31 mouse cellular contexts compared by ENCODE assay signal in genomic region chr3:108744060-108744459, GRCm38 (mm10). TPM values are rescaled to one million over a fixed set of nuclear protein-coding genes. Genes with fewer than 3 reads are reported as not detected.
"Had no signal": no experiment of that assay in that cellular context is flagged by ENCODE, and none has a peak within 500 bp of the region (broad histone marks: within the 10 kb centered on the region; RNA-seq: fewer than 3 reads in every experiment).

No protein-coding gene starts in this region.

- H3K4me3 ChIP-seq: heart, embryonic 10.5 days; heart, embryonic 12.5 days; hindbrain, embryonic 13.5 days; hindbrain, embryonic 15.5 days; kidney, embryonic 15.5 days; limb, embryonic 13.5 days; limb, embryonic 15.5 days had no signal

- H3K4me2 ChIP-seq: heart, embryonic 12.5 days; hindbrain, embryonic 13.5 days; hindbrain, embryonic 15.5 days; kidney, embryonic 15.5 days; limb, embryonic 13.5 days; limb, embryonic 15.5 days had no signal

- H3K4me1 ChIP-seq: hindbrain, embryonic 13.5 days; hindbrain, embryonic 15.5 days had no signal

- H3K9ac ChIP-seq: forebrain, postnatal 0 days; heart, embryonic 12.5 days; hindbrain, embryonic 13.5 days; hindbrain, embryonic 15.5 days; kidney, embryonic 15.5 days; limb, embryonic 13.5 days; limb, embryonic 15.5 days had no signal

- DNase-seq: forebrain, postnatal 0 days; gastrocnemius, postnatal 14 days; gastrocnemius, postnatal 36 days; heart, adult 18-20 months; heart, postnatal 10 days; heart, postnatal 36 days; kidney, adult 11 months; kidney, adult 2 months; kidney, adult 9 months; kidney, postnatal 14 days; kidney, postnatal 36 days; layer of hippocampus, adult 9-11 months; layer of hippocampus, postnatal 36 days; left cerebral cortex, postnatal 4 days had no signal

- H3K27me3 ChIP-seq: heart, embryonic 12.5 days; hindbrain, embryonic 15.5 days; kidney, embryonic 15.5 days; limb, embryonic 13.5 days; limb, embryonic 15.5 days had no signal

- H3K9me3 ChIP-seq: heart, embryonic 10.5 days; heart, embryonic 12.5 days; hindbrain, embryonic 13.5 days; hindbrain, embryonic 15.5 days; kidney, embryonic 15.5 days; limb, embryonic 13.5 days; limb, embryonic 15.5 days had no signal

- H3K36me3 ChIP-seq: heart, embryonic 10.5 days; heart, embryonic 12.5 days; hindbrain, embryonic 13.5 days; hindbrain, embryonic 15.5 days; kidney, embryonic 15.5 days; limb, embryonic 13.5 days; limb, embryonic 15.5 days had no signal

- ATAC-seq: forebrain, postnatal 0 days; hindbrain, postnatal 0 days; intestine, embryonic 16.5 days had no signal

- H3K27ac ChIP-seq: heart, embryonic 10.5 days; hindbrain, embryonic 13.5 days; hindbrain, embryonic 15.5 days; hindbrain, postnatal 0 days; kidney, embryonic 15.5 days; kidney, postnatal 0 days; limb, embryonic 13.5 days; limb, embryonic 15.5 days had no signal

RNA-seq across cellular contexts. Expression of gene Aknad1, which starts 4.6 kb away (rescaled TPM):
- total RNA-seq: forebrain, postnatal 0 days; heart, adult 18-20 months; heart, postnatal 36 days; hindbrain, postnatal 0 days; layer of hippocampus, adult 18-20 months; layer of hippocampus, adult 8-10 months; left cerebral cortex, adult 8-10 months; left cerebral cortex, postnatal 25 days; left cerebral cortex, postnatal 4 days had no signal
- polyA plus RNA-seq: forebrain, postnatal 0 days; heart, embryonic 10.5 days; heart, embryonic 12.5 days; heart, embryonic 14.5 days; heart, embryonic 16.5 days; hindbrain, embryonic 11.5 days; hindbrain, embryonic 15.5 days; hindbrain, postnatal 0 days; kidney, adult 2 months; kidney, postnatal 0 days had no signal
